Mouse (Mus musculus) myocyte (in vitro differentiated cells): ENCODE results near the gene Lins1. TPM values are rescaled to one million over a fixed set of nuclear protein-coding genes. Genes with fewer than 3 reads are reported as not detected.

Experiments used
- H3K27me3 ChIP-seq: one replicate; pipeline ENCODE4 v1.6.1; 2011; ENCODE audit not compliant: control insufficient read depth, insufficient read depth, insufficient read length
- H3K36me3 ChIP-seq: one replicate; pipeline ENCODE4 v1.6.1; 2011; ENCODE audit not compliant: control insufficient read depth, insufficient read depth
- H3K4me2 ChIP-seq: one replicate; pipeline ENCODE4 v1.6.1; 2011; ENCODE audit warnings: low read depth, control low read depth
- H3K4me3 ChIP-seq: one replicate; pipeline ENCODE4 v1.5.1; 2011; ENCODE audit warnings: mild to moderate bottlenecking, control low read depth, moderate library complexity
- H3K79me2 ChIP-seq: one replicate; pipeline ENCODE4 v1.6.1; 2011; ENCODE audit not compliant: control insufficient read depth, insufficient read depth
- H3ac ChIP-seq: one replicate; pipeline ENCODE4 v1.6.1; 2011; ENCODE audit not compliant: control insufficient read depth, insufficient read length
- CEBPB ChIP-seq: IDR thresholded peaks from 2 replicates; pipeline ENCODE4 v1.6.1; 2011; ENCODE audit warnings: mild to moderate bottlenecking, moderate library complexity; ENCODE audit not compliant: poor library complexity, insufficient read depth, severe bottlenecking
- E2F4 ChIP-seq: IDR thresholded peaks from one replicate; pipeline ENCODE4 v1.6.1; 2011; ENCODE audit warnings: mild to moderate bottlenecking, control low read depth, moderate library complexity; ENCODE audit not compliant: insufficient read depth
- MAX ChIP-seq: IDR thresholded peaks from one replicate; pipeline ENCODE4 v1.6.1; 2011; ENCODE audit warnings: low read depth, mild to moderate bottlenecking, control low read depth
- MYOD1 ChIP-seq, 3 experiments: IDR thresholded peaks; one replicate each; pipeline ENCODE4 v1.6.1; 2011; ENCODE audit warnings: control low read depth in 2 of 3, low read depth in 2 of 3, mild to moderate bottlenecking in 2 of 3, moderate library complexity in 1 of 3; ENCODE audit not compliant: insufficient read length in 2 of 3, control insufficient read depth in 1 of 3
- MYOG ChIP-seq, 3 experiments: IDR thresholded peaks; one replicate each; pipeline ENCODE4 v1.6.1; 2011; ENCODE audit warnings: control low read depth in 2 of 3, low read depth in 2 of 3, mild to moderate bottlenecking in 2 of 3; ENCODE audit not compliant: insufficient read length in 2 of 3, control insufficient read depth in 1 of 3, insufficient read depth in 1 of 3
- POLR2A ChIP-seq: IDR thresholded peaks from one replicate; pipeline ENCODE4 v1.6.1; 2011; ENCODE audit warnings: low read depth, mild to moderate bottlenecking, control low read depth, moderate library complexity; ENCODE audit not compliant: insufficient read length
- POLR2AphosphoS2 ChIP-seq: IDR thresholded peaks from one replicate; pipeline ENCODE4 v1.6.1; 2011; ENCODE audit warnings: low read depth, control low read depth; ENCODE audit not compliant: insufficient read length
- REST ChIP-seq: IDR thresholded peaks from one replicate; pipeline ENCODE4 v1.6.1; 2011; ENCODE audit warnings: mild to moderate bottlenecking, control low read depth, moderate library complexity; ENCODE audit not compliant: insufficient read depth, insufficient read length
- SRF ChIP-seq: IDR thresholded peaks from one replicate; pipeline ENCODE4 v1.6.1; 2011; ENCODE audit warnings: low read depth; ENCODE audit not compliant: control insufficient read depth, insufficient read length
- TCF12 ChIP-seq: IDR thresholded peaks from one replicate; pipeline ENCODE4 v1.6.1; 2011; ENCODE audit warnings: mild to moderate bottlenecking, control low read depth; ENCODE audit not compliant: poor library complexity, insufficient read depth, severe bottlenecking
- TCF3 ChIP-seq: IDR thresholded peaks from one replicate; pipeline ENCODE4 v1.6.1; 2011; ENCODE audit warnings: low read depth, control low read depth; ENCODE audit not compliant: insufficient read length
- USF1 ChIP-seq: IDR thresholded peaks from one replicate; pipeline ENCODE4 v1.6.1; 2011; ENCODE audit warnings: low read depth, mild to moderate bottlenecking, control low read depth, moderate library complexity
- polyA plus RNA-seq: library from polyadenylated mRNA; unstranded; fragments of >200 nt; fragmentation: generic; extraction: Trizol; gene quantifications from one replicate; pipeline ENCODE4 v1.2.1, GENCODE M21; 2012; ENCODE audit warnings: missing spikeins

The Lins1 gene
- polyA plus RNA-seq, 1 experiment, result 6.7 TPM

GRCm38 (mm10) chr7:66724514-66724913, 34.8 kb downstream of the Lins1 start:
- no peak for TF ChIP-seq POLR2AphosphoS2
- TF ChIP-seq SRF, result no peak
- no peak for TF ChIP-seq REST
- no peak for TF ChIP-seq MYOD1 (IDR thresholded peaks at IDR 0.05; ENCODE audit: control insufficient read depth in 1 of 3, insufficient read length in 2 of 3, low read depth in 2 of 3)
- no peak for TF ChIP-seq CEBPB
- no peak for TF ChIP-seq TCF12
- TF ChIP-seq MYOG (IDR thresholded peaks at IDR 0.05; ENCODE audit: control insufficient read depth in 1 of 3, insufficient read depth in 1 of 3, insufficient read length in 2 of 3, low read depth in 2 of 3), result no peak
- TF ChIP-seq E2F4, result no peak
- TF ChIP-seq MAX, result no peak
- TF ChIP-seq TCF3, result no peak
- no peak for TF ChIP-seq USF1
- TF ChIP-seq POLR2A, result no peak
- no peak overlapping the region for H3K4me2 ChIP-seq
- H3K4me3 ChIP-seq, result no peak overlapping the region
- no peak overlapping the region for H3ac ChIP-seq
- no peaks in the 10 kb centered on the region for H3K79me2 ChIP-seq
- H3K36me3 ChIP-seq, result peaks cover under 1% of the 10 kb centered on the region
- H3K27me3 ChIP-seq, result no peaks in the 10 kb centered on the region

GRCm38 (mm10) chr7:66724954-66725353, 35.3 kb downstream of the Lins1 start:
- Histone ChIP-seq H3K4me3 (no peak overlapping the region), H3K4me2 (no peak overlapping the region), H3ac (no peak overlapping the region), H3K79me2 (no peaks in the 10 kb centered on the region), H3K36me3 (no peaks in the 10 kb centered on the region), H3K27me3 (no peaks in the 10 kb centered on the region)
- TF ChIP-seq E2F4, result no peak
- TF ChIP-seq TCF12, result no peak

- TF ChIP-seq POLR2A (no peak), REST (no peak), USF1 (no peak), MYOD1 (IDR thresholded peaks at IDR 0.05; ENCODE audit: control insufficient read depth in 1 of 3, insufficient read length in 2 of 3, low read depth in 2 of 3) (no peak), CEBPB (no peak), E2F4 (no peak), TCF12 (no peak), SRF (no peak), MAX (no peak), TCF3 (no peak)
- Histone ChIP-seq H3K4me2 (no peak overlapping the region), H3K27me3 (no peaks in the 10 kb centered on the region), H3ac (no peak overlapping the region), H3K79me2 (no peaks in the 10 kb centered on the region), H3K36me3 (no peaks in the 10 kb centered on the region), H3K4me3 (no peak overlapping the region)
These were observed 38.4 kb downstream of the Lins1 start for GRCm38 (mm10) chr7:66728072-66728471.

GRCm38 (mm10) chr7:66729232-66729631, 39.5 kb downstream of the Lins1 start:
- TF ChIP-seq USF1 (no peak), MYOG (IDR thresholded peaks at IDR 0.05; ENCODE audit: control insufficient read depth in 1 of 3, insufficient read depth in 1 of 3, insufficient read length in 2 of 3, low read depth in 2 of 3) (peak in 2 of 3 experiments; percentile 41 to 78), SRF (no peak), MYOD1 (IDR thresholded peaks at IDR 0.05; ENCODE audit: control insufficient read depth in 1 of 3, insufficient read length in 2 of 3, low read depth in 2 of 3) (peak in 2 of 3 experiments; percentile 93 to 94), TCF3 (peak; percentile 15), POLR2A (no peak), CEBPB (no peak), MAX (no peak), TCF12 (no peak), E2F4 (no peak), REST (no peak), POLR2AphosphoS2 (no peak)
- Histone ChIP-seq H3K27me3 (no peaks in the 10 kb centered on the region), H3K36me3 (no peaks in the 10 kb centered on the region), H3K4me2 (no peak overlapping the region), H3ac (no peak overlapping the region), H3K79me2 (no peaks in the 10 kb centered on the region), H3K4me3 (no peak overlapping the region)

- Histone ChIP-seq H3K27me3 (no peaks in the 10 kb centered on the region), H3K4me2 (no peak overlapping the region), H3K79me2 (no peaks in the 10 kb centered on the region), H3K4me3 (no peak overlapping the region), H3ac (no peak overlapping the region), H3K36me3 (no peaks in the 10 kb centered on the region)
- no peak for TF ChIP-seq MAX
- no peak for TF ChIP-seq TCF12
- TF ChIP-seq MYOD1 (IDR thresholded peaks at IDR 0.05; ENCODE audit: control insufficient read depth in 1 of 3, insufficient read length in 2 of 3, low read depth in 2 of 3), result no peak
- no peak for TF ChIP-seq REST
- TF ChIP-seq E2F4, result no peak
These were observed 43.7 kb downstream of the Lins1 start for GRCm38 (mm10) chr7:66733431-66733830.

- Histone ChIP-seq H3ac (no peak overlapping the region), H3K79me2 (no peaks in the 10 kb centered on the region), H3K4me3 (no peak overlapping the region), H3K36me3 (no peaks in the 10 kb centered on the region), H3K27me3 (no peaks in the 10 kb centered on the region), H3K4me2 (no peak overlapping the region)
- TF ChIP-seq POLR2AphosphoS2 (no peak), TCF3 (no peak), USF1 (no peak), MYOG (IDR thresholded peaks at IDR 0.05; ENCODE audit: control insufficient read depth in 1 of 3, insufficient read depth in 1 of 3, insufficient read length in 2 of 3, low read depth in 2 of 3) (no peak), SRF (no peak), CEBPB (no peak), MYOD1 (IDR thresholded peaks at IDR 0.05; ENCODE audit: control insufficient read depth in 1 of 3, insufficient read length in 2 of 3, low read depth in 2 of 3) (no peak), TCF12 (no peak), POLR2A (no peak), REST (no peak), E2F4 (no peak), MAX (no peak)
These were observed 44.2 kb downstream of the Lins1 start for GRCm38 (mm10) chr7:66733882-66734281.
